Mouse (Mus musculus) midbrain, embryonic 14.5 days (tissue): ENCODE data around the gene Ssh3. TPM values are rescaled to one million over a fixed set of nuclear protein-coding genes. Genes with fewer than 3 reads are reported as not detected.

Experiments
- ATAC-seq: fragments of 200-750 bp; cut with Nextera tagmentation; 2 replicates; pipeline ENCODE4 v1.8.0; 2017; ENCODE audit warnings: moderate number of reproducible peaks, moderate library complexity; ENCODE audit not compliant: low FRiP score, low TSS enrichment
- DNase-seq: peaks from one replicate; pipeline ENCODE4 v3.0.0-alpha.2; 2015
- H3K27ac ChIP-seq: fragments of 300-500 bp; sonication (generic); replicated peaks from 2 replicates; pipeline ENCODE4 v1.5.1; 2014; ENCODE audit warnings: mild to moderate bottlenecking, low read depth, low read length, moderate library complexity
- H3K27me3 ChIP-seq: fragments of 300-500 bp; sonication (generic); 2 replicates; pipeline ENCODE4 v1.6.1; 2014; ENCODE audit warnings: low read length, control low read depth, mixed read lengths; ENCODE audit not compliant: control insufficient read depth, insufficient read depth
- H3K36me3 ChIP-seq: fragments of 300-500 bp; sonication (generic); 2 replicates; pipeline ENCODE4 v1.6.1; 2014; ENCODE audit warnings: low read length, control low read depth; ENCODE audit not compliant: control insufficient read depth, insufficient read depth
- H3K4me1 ChIP-seq: fragments of 300-500 bp; sonication (generic); 2 replicates; pipeline ENCODE4 v1.6.1; 2014; ENCODE audit warnings: mild to moderate bottlenecking, antibody characterized with exemption, low read length, control low read depth; ENCODE audit not compliant: control insufficient read depth, insufficient read depth
- H3K4me2 ChIP-seq: fragments of 300-500 bp; sonication (generic); 2 replicates; pipeline ENCODE4 v1.6.1; 2014; ENCODE audit warnings: mild to moderate bottlenecking, low read length, moderate library complexity
- H3K4me3 ChIP-seq: fragments of 300-500 bp; sonication (generic); replicated peaks from 2 replicates; pipeline ENCODE4 v1.5.1; 2014; ENCODE audit warnings: low read depth, low read length
- H3K9ac ChIP-seq: fragments of 300-500 bp; sonication (generic); replicated peaks from 2 replicates; pipeline ENCODE4 v1.6.1; 2014; ENCODE audit warnings: mild to moderate bottlenecking, low read length, moderate library complexity
- H3K9me3 ChIP-seq: fragments of 300-500 bp; sonication (generic); 2 replicates; pipeline ENCODE4 v1.6.1; 2016; ENCODE audit warnings: low read length, control low read depth, mixed read lengths; ENCODE audit not compliant: control insufficient read depth
- WGBS: fragments of 180-500 bp; shearing (Covaris S2); extraction: QIAGEN DNeasy Blood & Tissue Kit; methylation state at CpG from one replicate; pipeline ENCODE4 v1.1.7; 2014; 5-methylcytosine and 5-hydroxymethylcytosine counted together
- microRNA-seq: library from miRNA; unstranded; fragments of <30 nt; microRNA quantifications from one replicate; pipeline ENCODE4, GENCODE M21; 2016
- polyA plus RNA-seq: library from polyadenylated mRNA; unstranded; fragments of >200 nt; fragmentation: Nextera tagmentation; extraction: Ambion mirVana; gene quantifications from 2 replicates; pipeline ENCODE4 v1.2.1, GENCODE M21; 2014

The Ssh3 gene
- polyA plus RNA-seq, 1 experiment from 2014 or later = 8.8 TPM

- Histone ChIP-seq H3K27ac (no peak overlapping the region), H3K4me2 (peak overlapping the region; percentile 95), H3K4me1 (0 out of 2 replicates have a peak, but pooled peaks cover 15% of the 10 kb centered on the region), H3K36me3 (no peaks in the 10 kb centered on the region), H3K4me3 (peak overlapping the region; percentile 47; the same call in 1 of the 2 replicates), H3K27me3 (peaks cover 44% of the 10 kb centered on the region), H3K9me3 (no peaks in the 10 kb centered on the region), H3K9ac (no peak overlapping the region)
- DNase-seq (no peak), ATAC-seq (no peak)
- WGBS = 4% methylated on average over 9 of the region's 9 CpGs
Measured at GRCm38 (mm10) chr19:4213524-4213974, 55.4 kb downstream of the Ssh3 start.

DNA sequence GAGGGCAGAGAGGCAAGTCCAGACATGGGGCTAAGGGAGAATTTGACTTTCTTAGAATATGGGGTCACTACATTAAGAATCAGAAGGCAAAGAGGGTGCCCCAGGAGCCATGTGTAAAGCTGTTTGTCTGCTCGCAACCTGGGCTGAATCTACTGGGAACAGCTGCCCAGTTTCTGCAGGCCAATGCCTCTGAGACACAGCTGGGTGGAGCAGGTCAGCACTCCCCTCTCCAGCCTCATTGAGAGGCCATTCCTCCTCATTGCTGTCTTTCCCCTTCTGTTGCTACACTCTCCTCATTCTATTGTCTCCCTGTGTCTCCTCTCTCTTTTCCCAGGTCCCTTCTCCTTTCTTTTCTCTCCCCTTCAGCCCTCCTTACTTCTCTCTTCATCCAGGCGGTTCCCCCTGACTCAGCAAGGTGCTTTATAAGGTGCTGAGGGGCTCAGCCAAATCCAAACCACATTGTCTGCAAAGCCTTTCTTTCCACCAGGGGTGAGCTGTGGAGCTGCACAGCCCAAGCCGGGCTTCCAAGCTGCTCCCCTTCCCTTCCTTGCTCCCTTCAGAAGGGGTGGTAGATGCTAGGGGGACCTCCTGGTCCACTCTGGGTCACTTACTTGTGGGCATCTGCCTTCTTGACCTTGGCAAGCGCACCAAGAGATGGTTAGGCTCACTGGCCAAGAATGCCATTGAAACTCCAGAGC is 56.9 kb downstream of the Ssh3 start:
- WGBS = 19% methylated on average over 4 of the region's 4 CpGs

More for the DNA sequence above, 56.9 kb downstream of the Ssh3 start:
- no peak overlapping the region for H3K9ac ChIP-seq
- ATAC-seq (no peak), DNase-seq (no peak)
- 0 out of 2 replicates have a peak, but pooled peaks cover 15% of the 10 kb centered on the region for H3K4me1 ChIP-seq
- H3K9me3 ChIP-seq = no peaks in the 10 kb centered on the region
- H3K4me3 ChIP-seq = no peak overlapping the region
- H3K27ac ChIP-seq = no peak overlapping the region
- H3K36me3 ChIP-seq = no peaks in the 10 kb centered on the region
- no peak overlapping the region for H3K4me2 ChIP-seq
- peaks cover 42% of the 10 kb centered on the region for H3K27me3 ChIP-seq

Small RNA genes lying within 50 kb of the gene (microRNA-seq; reads per million reads assigned to microRNA genes)
- not detected for gene Gm26115
- gene Mir6985 = 0.73 reads per million

Other genes with a start within 250 kb of the Ssh3 start
- gene Gstp1, start 231.2 kb downstream of the Ssh3 start, polyA plus RNA-seq = 397 and 514 TPM in 2 replicates
- 1.9 TPM in 1 of 2 replicates, not detected in the other for gene Gstp2, start 223.2 kb downstream of the Ssh3 start, polyA plus RNA-seq
- not detected in 2 replicates for gene Gstp3, start 209.6 kb downstream of the Ssh3 start, polyA plus RNA-seq
- not detected in 2 replicates for gene Cabp2, start 187.6 kb downstream of the Ssh3 start, polyA plus RNA-seq
- 83.4 and 87.0 TPM in 2 replicates for gene Cdk2ap2, start 172.0 kb downstream of the Ssh3 start, polyA plus RNA-seq
- gene Pitpnm1, start 169.2 kb downstream of the Ssh3 start, polyA plus RNA-seq = 72.8 and 89.0 TPM in 2 replicates
- gene Aip, start 143.3 kb downstream of the Ssh3 start, polyA plus RNA-seq = 84.3 and 98.0 TPM in 2 replicates
- gene Gpr152, start 129.4 kb downstream of the Ssh3 start, polyA plus RNA-seq = not detected in 2 replicates
- gene Cabp4, start 125.1 kb downstream of the Ssh3 start, polyA plus RNA-seq = 0.14 and 0.15 TPM in 2 replicates
- 105 and 117 TPM in 2 replicates for gene Coro1b, start 120.6 kb downstream of the Ssh3 start, polyA plus RNA-seq
- gene Ptprcap, start 115.6 kb downstream of the Ssh3 start, polyA plus RNA-seq = 0.55 and 0.64 TPM in 2 replicates
- gene Rps6kb2, start 105.8 kb downstream of the Ssh3 start, polyA plus RNA-seq = 37.3 and 42.2 TPM in 2 replicates
- gene Carns1, start 93.7 kb downstream of the Ssh3 start, polyA plus RNA-seq = 3.9 and 6.0 TPM in 2 replicates
- gene Tbc1d10c, start 77.9 kb downstream of the Ssh3 start, polyA plus RNA-seq = 0.54 and 0.94 TPM in 2 replicates
- 591 and 597 TPM in 2 replicates for gene Ppp1ca, start 77.1 kb downstream of the Ssh3 start, polyA plus RNA-seq
- gene Rad9a, start 67.5 kb downstream of the Ssh3 start, polyA plus RNA-seq = 20.3 and 22.7 TPM in 2 replicates
- gene Clcf1, start 54.9 kb downstream of the Ssh3 start, polyA plus RNA-seq = 0.08 and 0.46 TPM in 2 replicates
- not detected in 2 replicates for gene AC109138.7, start 54.8 kb downstream of the Ssh3 start, polyA plus RNA-seq
- gene Pold4, start 37.3 kb downstream of the Ssh3 start, polyA plus RNA-seq = 18.5 and 19.1 TPM in 2 replicates
- gene Ankrd13d, start 14.0 kb upstream of the Ssh3 start, polyA plus RNA-seq = 34.5 and 39.3 TPM in 2 replicates
- 29.0 and 30.0 TPM in 2 replicates for gene Grk2, start 37.0 kb upstream of the Ssh3 start, polyA plus RNA-seq
- gene Kdm2a, start 129.1 kb upstream of the Ssh3 start, polyA plus RNA-seq = 29.2 and 43.9 TPM in 2 replicates
- gene Rhod, start 170.3 kb upstream of the Ssh3 start, polyA plus RNA-seq = 2.6 and 4.8 TPM in 2 replicates
- gene Syt12, start 208.3 kb upstream of the Ssh3 start, polyA plus RNA-seq = 1.6 and 1.9 TPM in 2 replicates
- not detected in 2 replicates for gene 2010003K11Rik, start 229.4 kb upstream of the Ssh3 start, polyA plus RNA-seq
- 18.0 and 20.5 TPM in 2 replicates for gene Pcx, start 241.3 kb upstream of the Ssh3 start, polyA plus RNA-seq